Mouse (Mus musculus) left cerebral cortex, postnatal 10 days (tissue): ENCODE data around the gene Zfp598. TPM values are rescaled to one million over a fixed set of nuclear protein-coding genes. Genes with fewer than 3 reads are reported as not detected.
A peak's percentile ranks its signal among the peaks of the same experiment; 100 is the strongest.

ENCODE experiments used
- DNase-seq, 2 experiments: peaks; one replicate each; pipeline ENCODE4 v3.0.0; 2021 to 2022; ENCODE audit warnings: low spot score in 2 of 2, mixed read lengths in 1 of 2; ENCODE audit errors: extremely low spot score in 1 of 2
- intact Hi-C: fragments of 180-260 bp; cut with DNase I; formaldehyde crosslinking; loops from one replicate; pipeline ENCODE4 v1.15.1; 2025
- total RNA-seq, 2 experiments: library from RNA; stranded (reverse); gene quantifications; 2 replicates each; pipeline ENCODE4 v1.2.3; 2021

Zfp598 gene
- 10 to 100 TPM; 37.2 to 38.1 TPM for total RNA-seq

DNA sequence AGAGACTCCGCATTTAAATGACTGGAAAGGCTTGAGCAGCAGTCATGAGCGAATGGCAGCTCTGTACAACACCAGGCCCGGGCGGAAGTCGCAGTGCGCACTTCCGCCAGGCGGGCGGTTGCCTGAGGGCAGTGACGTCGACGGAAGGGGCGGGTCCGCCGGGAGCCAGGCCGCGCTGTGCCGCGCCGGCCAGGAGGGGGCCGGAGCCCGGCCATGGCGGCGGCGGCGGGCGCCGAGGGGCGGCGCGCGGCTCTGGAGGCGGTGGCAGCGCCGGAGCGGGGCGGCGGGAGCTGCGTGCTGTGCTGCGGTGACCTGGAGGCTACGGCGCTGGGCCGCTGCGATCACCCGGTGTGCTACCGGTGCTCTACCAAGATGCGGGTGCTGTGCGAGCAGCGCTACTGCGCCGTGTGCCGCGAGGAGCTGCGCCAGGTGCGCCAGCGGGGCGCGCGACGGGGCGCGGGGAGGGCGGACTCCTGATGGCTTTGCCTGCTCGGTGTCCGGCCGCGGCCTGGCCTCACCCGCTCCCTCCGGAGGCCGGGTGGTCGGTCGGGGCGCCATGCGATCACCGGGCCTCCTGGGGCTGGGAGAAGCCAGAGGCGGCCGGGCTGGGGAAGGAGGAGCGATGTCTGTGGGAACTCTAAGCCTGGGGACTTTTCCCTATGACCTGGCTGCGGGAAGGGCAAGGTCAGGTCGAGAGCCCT lies at the start of gene Zfp598:
Gene Zfp598 (plus strand): TSS at position 143 of the 701 bp plus-strand sequence.
- peak; percentile 91 to 97 for DNase-seq
- intact Hi-C loops = no loop called here

DNA sequence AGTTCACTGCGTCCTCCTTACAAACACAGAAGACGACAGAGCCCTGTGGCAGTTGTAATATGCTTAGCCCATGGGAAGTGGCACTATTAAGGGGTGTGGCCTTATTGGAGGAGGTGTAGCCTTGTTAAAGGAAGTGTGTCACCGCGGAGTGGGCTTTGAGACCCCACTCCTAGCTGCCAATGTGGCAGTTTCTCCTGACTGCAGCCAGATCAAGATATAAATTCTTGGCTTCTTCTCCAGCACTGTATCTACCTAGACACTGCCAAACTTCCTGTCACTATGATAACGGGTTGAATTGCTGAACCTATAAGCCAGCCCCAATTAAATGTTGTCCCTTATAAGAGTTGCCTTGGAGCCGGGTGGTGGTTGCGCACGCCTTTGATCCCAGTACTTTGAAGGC lies 44.0 kb upstream of the Zfp598 start:
- intact Hi-C loops = loop anchor here (5.0 kb wide), 1 partner anchor 33 kb away; no protein-coding TSS in a partner anchor
- DNase-seq = no peak

DNA sequence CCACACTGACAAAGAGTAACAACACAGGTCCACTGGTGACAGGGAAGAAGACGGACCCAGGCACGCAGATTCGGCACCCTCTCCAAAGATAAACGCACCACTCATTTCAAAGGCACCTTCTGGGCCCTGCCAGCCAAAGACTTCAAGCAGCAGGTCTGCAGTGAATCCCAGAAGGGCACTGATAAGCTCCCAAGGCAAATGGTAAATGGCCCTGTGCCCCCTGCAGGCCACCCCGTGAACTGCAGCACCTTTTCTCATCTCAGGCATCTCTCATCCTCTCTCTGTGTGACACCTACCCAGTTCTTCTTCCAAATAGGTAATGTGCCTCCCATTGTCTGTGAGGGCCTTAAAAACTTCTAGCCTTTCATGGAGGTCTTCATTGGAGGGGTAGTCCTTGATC lies 40.8 kb upstream of the Zfp598 start:
- peak; percentile 25 to 67 for DNase-seq
- intact Hi-C loops = loop anchor here (5.0 kb wide), 1 partner anchor 36 kb away; no protein-coding TSS in a partner anchor

DNA sequence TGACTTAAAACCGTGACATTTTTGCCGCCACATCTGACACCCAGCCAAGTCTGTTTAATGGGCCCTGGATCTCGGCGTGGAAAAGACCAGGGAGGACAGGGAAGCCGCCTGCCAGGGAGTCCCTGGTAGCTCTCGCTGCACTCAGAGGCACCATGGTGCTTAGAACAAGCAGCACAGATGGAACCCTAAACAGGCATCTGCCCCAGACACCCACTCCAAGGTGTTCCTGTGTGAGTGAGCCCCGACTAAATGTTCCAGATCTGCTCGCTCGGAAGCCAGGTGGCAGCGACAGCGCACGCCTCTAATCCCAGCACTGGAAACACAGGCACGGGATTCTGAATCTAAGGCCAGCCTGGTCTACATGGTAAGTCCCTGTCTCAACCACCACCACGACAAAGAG lies 39.4 kb upstream of the Zfp598 start:
- intact Hi-C loops = no loop called here

DNA sequence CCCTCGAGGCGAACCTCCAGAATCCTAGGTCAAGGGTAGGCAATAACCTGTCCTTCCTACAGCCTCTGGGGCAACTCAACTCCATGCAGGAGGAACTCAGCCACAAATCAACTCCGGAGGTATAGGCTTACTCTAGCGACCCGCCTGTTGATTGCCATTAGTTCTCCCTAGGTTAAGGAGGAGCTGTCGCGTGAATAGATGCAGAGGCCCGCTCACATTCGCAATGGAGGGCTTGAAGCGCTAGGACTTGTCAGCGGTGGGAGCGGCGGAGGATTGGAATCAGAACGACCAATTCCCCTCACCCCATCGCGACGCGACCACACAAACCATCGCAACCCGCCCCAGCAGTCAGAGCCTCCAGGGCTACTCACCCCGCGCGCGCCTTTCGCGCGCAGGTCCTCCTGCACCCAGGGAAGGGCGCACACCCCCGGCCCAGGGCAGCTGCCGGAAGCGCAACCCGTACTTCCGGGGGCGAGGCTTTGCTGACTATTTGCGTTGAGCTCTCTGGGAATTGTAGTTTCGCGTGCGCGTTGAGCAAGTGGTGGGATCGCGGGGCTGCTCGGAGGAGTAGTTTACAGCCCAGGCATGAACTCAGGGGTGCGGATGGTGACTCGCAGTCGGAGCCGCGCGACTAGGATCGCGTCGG lies 37.2 kb upstream of the Zfp598 start, which contains the start of the genes Tsc2 and Nthl1:
Gene Tsc2 (minus strand): TSS at position 464 of the 646 bp plus-strand sequence.
Gene Nthl1 (plus strand): TSS at position 514 of the 646 bp plus-strand sequence.
- intact Hi-C loops = no loop called here
- DNase-seq = peak; percentile 81 to 90

More for the DNA sequence above, 39.4 kb upstream of the Zfp598 start:
- no peak for DNase-seq

DNA sequence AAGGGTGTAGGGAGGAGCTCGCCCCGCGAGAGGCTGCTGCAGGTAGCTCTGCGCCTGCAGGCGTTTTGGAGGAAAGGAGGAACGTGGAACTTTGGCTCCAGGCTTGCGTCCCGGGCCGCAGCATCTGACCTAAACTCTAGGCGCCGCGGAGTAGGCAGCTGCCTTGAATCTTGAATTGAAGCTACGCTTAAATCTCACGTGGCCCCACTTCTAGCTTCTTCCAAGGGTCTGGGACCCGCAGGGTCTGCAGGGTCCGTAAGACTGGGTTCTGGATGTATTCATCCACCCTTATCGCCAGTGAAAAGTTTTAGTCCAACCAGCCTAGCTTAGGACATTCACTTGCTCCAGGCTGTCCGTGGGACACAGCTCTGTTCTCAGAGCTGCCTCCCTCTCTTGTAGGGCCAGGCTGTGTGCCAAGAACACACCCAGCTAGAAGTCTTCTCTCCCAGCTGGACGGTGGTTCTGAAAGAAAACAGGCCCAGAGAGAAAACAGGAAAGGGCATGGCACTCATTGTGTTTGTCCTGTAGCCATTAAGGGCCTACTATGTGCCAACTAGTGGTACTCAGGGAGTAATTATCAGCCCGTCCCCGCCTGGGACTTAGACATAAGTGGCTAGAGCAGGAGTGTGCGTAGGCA lies 36.6 kb upstream of the Zfp598 start:
- intact Hi-C loops = no loop called here
- DNase-seq = peak in 1 of 2 experiments; percentile 87

DNA sequence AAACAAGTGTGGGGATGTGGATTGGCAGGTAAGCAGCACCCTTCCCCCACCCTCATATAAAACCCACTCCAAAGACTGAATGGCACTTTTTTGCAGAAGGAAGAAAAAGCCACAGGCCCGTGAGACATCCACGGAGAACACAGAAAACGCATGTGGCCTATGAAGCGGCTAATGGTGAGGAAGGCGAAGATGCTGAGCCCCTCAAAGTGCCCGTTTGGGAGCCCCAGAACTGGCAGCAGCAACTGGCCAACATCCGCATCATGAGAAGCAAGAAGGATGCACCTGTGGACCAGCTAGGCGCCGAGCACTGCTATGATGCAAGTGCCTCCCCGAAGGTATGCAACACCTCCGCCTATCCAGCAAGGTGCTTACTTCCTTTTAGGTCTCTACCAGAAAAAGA lies 35.7 kb upstream of the Zfp598 start:
- intact Hi-C loops = no loop called here
- no peak for DNase-seq

DNA sequence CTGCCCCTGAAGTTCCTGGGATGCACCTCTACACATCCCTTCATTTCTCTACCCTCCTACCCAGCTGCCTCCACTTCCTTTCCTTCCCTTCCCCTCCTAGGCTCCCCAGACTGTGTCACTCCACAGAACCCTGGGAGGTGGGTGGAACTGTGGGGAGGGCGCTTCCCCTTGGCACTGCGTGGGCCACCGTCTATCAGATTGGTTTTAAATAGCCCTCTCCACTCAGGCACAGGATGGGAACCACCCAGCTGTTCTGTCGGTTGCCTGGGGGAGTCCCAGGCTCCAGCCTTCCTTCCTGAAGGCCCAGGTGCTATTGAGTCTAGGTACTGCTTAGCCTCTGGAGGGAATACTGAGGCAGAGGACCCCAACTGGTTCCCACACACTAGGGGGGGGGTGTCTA lies 34.5 kb upstream of the Zfp598 start:
- intact Hi-C loops = no loop called here
- no peak for DNase-seq

DNA sequence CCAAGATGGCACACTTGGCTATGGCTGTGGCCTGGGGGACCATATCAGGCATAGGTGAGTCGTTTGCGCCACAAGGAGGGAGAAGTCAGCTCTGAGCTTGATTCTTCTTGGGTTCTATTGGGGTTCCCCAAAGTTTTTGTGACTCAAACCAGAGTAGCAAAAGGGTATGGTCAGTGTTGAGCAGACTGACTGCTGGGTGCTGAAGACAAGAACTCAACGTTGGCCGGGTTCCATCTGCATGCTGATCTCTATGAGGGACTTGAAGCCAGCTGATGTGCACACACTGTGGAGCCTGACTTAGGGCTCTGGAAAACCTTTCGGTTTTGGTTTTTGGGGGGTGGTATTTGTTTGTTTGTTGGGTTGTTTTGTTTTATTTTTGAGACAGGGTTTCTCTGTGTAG lies 33.8 kb upstream of the Zfp598 start:
- intact Hi-C loops = no loop called here
- no peak for DNase-seq

DNA sequence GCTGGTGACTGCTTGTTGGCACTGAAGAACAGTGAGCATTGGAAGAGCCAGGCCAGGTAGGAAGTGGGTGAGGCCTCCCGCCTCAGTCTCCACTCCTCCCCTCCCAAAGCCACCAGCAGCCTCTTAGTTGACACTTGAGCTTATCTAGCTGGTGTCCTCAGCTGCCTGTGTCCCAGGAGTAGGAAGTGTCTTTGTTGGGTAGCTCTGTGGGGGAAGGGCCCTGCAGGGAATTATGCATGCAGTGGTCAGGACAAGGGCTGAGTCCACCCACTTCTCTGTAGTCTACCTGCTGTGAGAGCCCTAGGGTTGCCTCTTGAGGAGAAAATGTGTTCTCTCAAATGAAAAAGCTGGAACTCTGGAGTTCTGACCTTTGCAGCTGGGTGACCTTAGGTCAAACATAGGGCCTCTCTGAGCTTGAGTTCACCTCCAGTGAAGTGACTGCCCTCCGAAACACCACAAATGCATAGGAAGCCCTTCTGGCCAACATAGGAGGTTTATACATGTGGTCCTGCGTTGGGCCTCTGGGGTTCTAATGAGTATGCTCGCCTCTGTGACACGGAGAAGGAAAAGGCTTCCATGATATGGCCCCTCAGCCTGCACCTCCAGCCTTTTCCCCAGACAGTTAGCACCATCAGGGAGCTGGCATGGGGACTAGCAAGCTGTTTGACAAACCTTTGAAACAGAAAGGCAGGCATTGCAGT lies 32.6 kb upstream of the Zfp598 start:
- DNase-seq = no peak
- intact Hi-C loops = no loop called here

DNA sequence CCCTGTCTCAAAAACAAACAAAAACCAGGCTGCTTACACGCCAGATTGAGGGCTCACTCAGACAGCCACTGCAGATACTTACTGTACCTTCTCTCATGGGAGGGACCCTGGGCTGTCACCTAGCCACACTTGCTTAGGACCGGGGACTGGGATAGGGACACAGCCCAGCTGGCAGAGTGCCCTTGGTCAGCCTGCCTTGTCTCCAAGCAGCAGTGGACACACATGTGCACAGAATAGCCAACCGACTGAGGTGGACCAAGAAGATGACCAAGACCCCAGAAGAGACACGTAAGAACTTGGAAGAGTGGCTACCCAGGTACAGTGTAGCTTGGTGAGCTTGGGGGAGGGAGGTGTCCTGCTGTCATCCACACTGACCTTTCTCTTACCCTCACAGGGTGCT lies 31.3 kb upstream of the Zfp598 start:
- DNase-seq = no peak
- intact Hi-C loops = no loop called here

DNA sequence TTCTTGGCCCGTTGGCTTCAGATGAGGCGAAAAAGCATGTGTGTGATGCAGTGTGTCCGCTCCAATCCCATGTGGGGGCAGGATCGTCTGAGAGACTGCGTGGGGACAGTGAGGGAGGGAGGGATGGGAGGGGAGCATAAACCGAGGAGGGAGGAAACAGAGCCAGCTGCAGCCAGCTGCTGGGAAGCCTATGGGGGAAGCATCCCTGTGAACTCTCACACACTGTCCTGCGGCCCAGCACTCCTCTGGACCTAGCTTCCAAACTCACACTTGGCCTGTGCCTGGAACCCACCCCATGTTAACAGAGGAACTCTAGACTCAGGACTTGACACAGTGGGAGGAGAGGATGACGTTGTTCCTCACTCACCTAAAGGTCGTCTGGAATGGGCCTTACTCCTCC lies 30.6 kb upstream of the Zfp598 start:
- DNase-seq = peak in 1 of 2 experiments; percentile 56
- intact Hi-C loops = no loop called here

DNA sequence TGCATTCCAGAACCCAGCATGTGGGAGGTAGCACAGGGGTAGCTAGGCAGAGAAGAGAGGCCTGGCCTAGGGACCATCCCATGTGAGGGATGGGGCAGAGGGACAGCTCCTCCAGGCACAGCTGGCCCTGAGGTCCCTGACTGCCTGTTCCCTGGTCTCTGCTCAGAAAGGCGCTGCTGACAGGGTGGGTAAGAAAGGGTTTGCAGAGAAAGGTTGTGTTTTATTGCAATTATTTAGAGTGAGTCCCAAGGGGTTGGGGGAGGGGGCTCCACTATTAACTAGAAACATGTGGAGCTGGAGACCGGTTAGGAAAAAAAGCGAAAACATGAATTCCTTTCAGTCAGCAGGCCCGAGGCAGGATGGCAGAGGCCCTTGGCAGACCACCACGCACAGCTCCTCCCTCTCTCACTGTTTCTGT lies 29.9 kb upstream of the Zfp598 start:
- no peak for DNase-seq
- intact Hi-C loops = no loop called here

DNA sequence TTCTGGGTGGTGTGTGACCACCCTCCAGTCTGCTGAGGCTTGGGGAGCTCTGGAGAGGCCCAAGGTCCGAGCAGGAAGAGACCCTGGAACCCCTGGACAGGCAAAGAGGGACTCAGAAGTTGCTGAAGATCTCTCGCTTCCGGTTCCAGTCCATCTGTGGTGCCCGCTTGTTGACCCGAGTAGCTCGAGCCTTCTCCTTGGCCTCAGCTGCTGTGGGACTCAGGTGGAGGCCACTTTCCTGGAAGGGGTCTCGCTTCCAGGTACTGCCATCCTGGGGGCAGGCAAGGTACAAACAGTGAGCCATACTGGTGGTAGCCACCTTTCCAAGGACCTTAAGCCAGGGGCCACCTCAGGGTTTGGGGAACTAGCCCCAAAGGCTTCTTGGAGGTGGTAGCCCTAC lies 29.4 kb upstream of the Zfp598 start:
- no peak for DNase-seq
- intact Hi-C loops = no loop called here

DNA sequence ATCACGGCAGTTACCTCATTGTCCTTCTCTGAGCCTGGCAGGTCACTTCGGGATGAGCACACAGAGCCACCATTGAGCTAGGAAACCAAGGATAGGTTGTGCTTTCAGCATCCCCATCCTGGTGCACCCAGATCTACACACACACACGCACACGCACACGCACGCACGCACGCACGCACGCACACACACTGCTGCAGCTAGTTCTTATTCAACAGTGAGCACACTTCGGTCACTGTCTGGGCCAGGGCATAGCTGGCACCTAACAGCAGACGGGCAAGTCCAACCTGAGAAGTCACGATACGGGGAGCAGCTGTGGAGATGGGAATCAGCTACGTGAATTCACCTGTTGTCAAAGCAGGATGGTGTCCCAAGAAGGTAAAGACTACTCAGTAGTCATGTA lies 28.9 kb upstream of the Zfp598 start:
- DNase-seq = no peak
- intact Hi-C loops = no loop called here

DNA sequence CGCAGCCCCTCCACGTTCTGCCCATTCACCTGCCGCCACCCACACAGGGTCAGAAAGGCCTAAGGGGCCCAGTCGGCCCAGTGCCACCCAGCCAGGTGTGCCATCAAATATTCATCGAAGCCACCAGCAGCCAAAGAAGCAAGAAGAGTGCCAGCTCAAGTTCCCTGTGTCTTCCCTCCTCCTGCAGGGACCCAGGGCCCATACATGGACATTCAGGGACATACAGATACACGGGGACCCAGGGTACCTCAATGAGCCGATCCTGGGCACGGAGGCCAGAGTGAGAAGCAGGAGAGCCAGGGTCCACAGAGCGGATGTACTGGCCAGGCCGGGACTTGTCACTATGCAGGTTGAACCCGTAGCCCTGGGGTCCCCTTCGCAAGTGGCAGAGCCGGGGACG lies 27.5 kb upstream of the Zfp598 start:
- no peak for DNase-seq
- intact Hi-C loops = no loop called here

DNA sequence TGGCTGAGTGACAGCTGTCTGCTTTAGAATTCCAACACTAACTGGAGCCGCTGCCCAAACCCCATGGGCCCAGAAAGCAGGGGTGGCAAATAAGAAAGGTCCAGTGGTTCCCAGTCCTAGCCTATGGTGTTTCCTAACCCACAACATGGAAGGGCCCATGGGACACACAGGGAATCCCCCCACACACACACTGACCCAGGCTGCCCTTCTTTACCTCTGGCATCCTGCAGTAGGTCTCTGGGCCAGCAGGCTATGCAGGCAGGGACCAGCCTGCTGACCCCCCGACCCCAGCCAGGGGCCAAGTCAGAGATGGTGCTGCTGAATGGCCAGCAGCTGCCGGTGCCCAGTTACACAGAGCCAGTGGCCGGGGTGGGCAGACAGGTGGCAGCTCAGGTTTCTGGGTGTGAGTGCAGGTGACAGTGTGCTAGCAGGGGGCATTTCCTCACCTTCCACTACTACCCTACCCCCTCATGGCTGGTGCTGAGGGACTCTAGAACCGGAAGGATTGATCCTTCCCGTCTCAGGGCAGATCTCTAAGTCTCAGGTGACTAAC lies 26.6 kb upstream of the Zfp598 start:
- DNase-seq = no peak
- intact Hi-C loops = no loop called here

DNA sequence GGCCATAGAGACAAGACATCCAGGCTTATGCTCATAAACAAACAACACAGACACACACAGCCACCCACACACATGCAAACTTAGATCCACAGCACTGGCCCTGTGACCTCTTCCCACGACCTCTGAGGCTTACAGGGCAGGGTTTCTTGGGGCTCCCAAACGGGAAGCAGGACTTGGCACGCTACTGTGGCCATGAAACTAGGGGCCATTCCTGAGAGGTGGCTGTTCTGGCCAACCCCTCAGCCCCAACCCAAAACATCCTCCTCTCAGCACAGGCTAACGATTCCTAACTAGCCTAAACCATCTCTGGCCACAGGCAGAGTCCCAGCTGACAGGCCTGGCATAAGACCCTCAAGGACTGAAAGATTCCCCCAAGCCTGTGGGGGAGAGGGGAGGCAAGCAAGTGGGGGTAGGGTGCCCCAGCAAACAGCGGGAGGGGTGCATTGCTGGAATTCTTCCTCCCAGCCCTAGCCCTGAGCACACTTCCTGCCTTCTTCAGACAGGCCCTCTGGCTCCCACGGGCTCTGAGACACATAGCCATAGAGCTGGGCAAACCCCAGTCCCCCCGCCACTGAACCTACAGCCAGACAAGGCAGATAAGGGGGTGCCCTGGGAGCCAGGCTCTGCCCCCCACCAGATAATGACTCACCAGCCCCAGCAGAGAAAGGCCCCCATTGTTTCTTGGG lies 25.3 kb upstream of the Zfp598 start:
- peak in 1 of 2 experiments; percentile 69 for DNase-seq
- intact Hi-C loops = no loop called here
